Mouse (Mus musculus) stomach, postnatal 0 days (tissue): ENCODE results near the gene Cers3. TPM values are rescaled to one million over a fixed set of nuclear protein-coding genes. Genes with fewer than 3 reads are reported as not detected.

Experiments
- ATAC-seq: fragments of 200-750 bp; cut with Nextera tagmentation; 2 replicates; pipeline ENCODE4 v1.8.0; 2017; ENCODE audit not compliant: low FRiP score, low TSS enrichment
- DNase-seq: peaks from one replicate; pipeline ENCODE4 v3.0.0-alpha.2; 2016; ENCODE audit warnings: low spot score
- H3K27ac ChIP-seq: fragments of 300-500 bp; sonication (generic); replicated peaks from 2 replicates; pipeline ENCODE4 v1.5.1; 2014; ENCODE audit warnings: mild to moderate bottlenecking, control low read depth
- H3K27me3 ChIP-seq: fragments of 300-500 bp; sonication (generic); 2 replicates; pipeline ENCODE4 v1.6.1; 2014; ENCODE audit warnings: low read length; ENCODE audit not compliant: control insufficient read depth, insufficient read depth
- H3K36me3 ChIP-seq: fragments of 300-500 bp; sonication (generic); 2 replicates; pipeline ENCODE4 v1.6.1; 2014; ENCODE audit warnings: low read length, mixed read lengths; ENCODE audit not compliant: control insufficient read depth, insufficient read depth
- H3K4me1 ChIP-seq: fragments of 300-500 bp; sonication (generic); replicated peaks from 2 replicates; pipeline ENCODE4 v1.6.1; 2014; ENCODE audit warnings: antibody characterized with exemption; ENCODE audit not compliant: control insufficient read depth, insufficient read depth
- H3K4me2 ChIP-seq: fragments of 300-500 bp; sonication (generic); replicated peaks from 2 replicates; pipeline ENCODE4 v1.6.1; 2014; ENCODE audit warnings: low read depth, mild to moderate bottlenecking, control low read depth, moderate library complexity
- H3K4me3 ChIP-seq: fragments of 300-500 bp; sonication (generic); 2 replicates; pipeline ENCODE4 v1.5.1; 2014; ENCODE audit warnings: low read depth, low read length, control low read depth
- H3K9ac ChIP-seq: fragments of 300-500 bp; sonication (generic); 2 replicates; pipeline ENCODE4 v1.6.1; 2014; ENCODE audit warnings: mild to moderate bottlenecking, low read length, control low read depth, mixed read lengths
- H3K9me3 ChIP-seq: fragments of 300-500 bp; sonication (generic); 2 replicates; pipeline ENCODE4 v1.6.1; 2016; ENCODE audit warnings: low read length; ENCODE audit not compliant: control insufficient read depth
- CTCF ChIP-seq: IDR thresholded peaks from 2 replicates; pipeline ENCODE4 v1.5.1; 2016; ENCODE audit warnings: antibody characterized with exemption, low read depth, mild to moderate bottlenecking, moderate library complexity
- EP300 ChIP-seq: optimal IDR thresholded peaks from 2 replicates; pipeline ENCODE3; 2016; ENCODE audit warnings: antibody characterized with exemption
- WGBS: fragments of 180-500 bp; shearing (Covaris S2); extraction: QIAGEN DNeasy Blood & Tissue Kit; methylation state at CpG from one replicate; pipeline ENCODE4 v1.1.7; 2014; 5-methylcytosine and 5-hydroxymethylcytosine counted together
- polyA plus RNA-seq: library from polyadenylated mRNA; unstranded; fragments of >200 nt; fragmentation: Nextera tagmentation; extraction: Ambion mirVana; gene quantifications from 2 replicates; pipeline ENCODE4 v1.2.1, GENCODE M21; 2015

Gene Cers3
- polyA plus RNA-seq, 1 experiment from 2014 or later: 40.8 TPM

GRCm38 (mm10) chr7:66753816-66754215 lies 10.5 kb downstream of the Cers3 start:
- Histone ChIP-seq H3K4me3 (no peak overlapping the region), H3K4me1 (no peaks in the 10 kb centered on the region), H3K27me3 (no peaks in the 10 kb centered on the region), H3K4me2 (no peak overlapping the region), H3K9me3 (no peaks in the 10 kb centered on the region), H3K9ac (no peak overlapping the region), H3K36me3 (no peaks in the 10 kb centered on the region), H3K27ac (no peak overlapping the region; the same call in 1 of the 2 replicates)
- 72% methylated on average over 8 of the region's 8 CpGs for WGBS
- no peak for TF ChIP-seq CTCF
- TF ChIP-seq EP300: no peak
- DNase-seq (no peak), ATAC-seq (no peak)

- Histone ChIP-seq H3K9me3 (no peaks in the 10 kb centered on the region), H3K4me2 (no peak overlapping the region), H3K27me3 (no peaks in the 10 kb centered on the region), H3K4me1 (no peaks in the 10 kb centered on the region), H3K36me3 (no peaks in the 10 kb centered on the region), H3K27ac (0 out of 2 replicates have a peak overlapping the region, but pooled peaks have one; percentile 13), H3K9ac (no peak overlapping the region), H3K4me3 (no peak overlapping the region)
- DNase-seq (no peak), ATAC-seq (no peak; the same call in 1 of the 2 replicates)
- TF ChIP-seq EP300: no peak
- TF ChIP-seq CTCF: no peak
- 57% methylated on average over 7 of the region's 7 CpGs for WGBS
These were observed 12.3 kb downstream of the Cers3 start for GRCm38 (mm10) chr7:66755611-66756010.

GRCm38 (mm10) chr7:66769902-66770301 lies 26.6 kb downstream of the Cers3 start:
- Histone ChIP-seq H3K9me3 (no peaks in the 10 kb centered on the region), H3K27ac (no peak overlapping the region), H3K4me1 (no peaks in the 10 kb centered on the region), H3K9ac (no peak overlapping the region), H3K4me2 (no peak overlapping the region), H3K27me3 (no peaks in the 10 kb centered on the region), H3K36me3 (no peaks in the 10 kb centered on the region), H3K4me3 (no peak overlapping the region)
- WGBS: 23% methylated on average over 5 of the region's 5 CpGs
- TF ChIP-seq EP300 (no peak), CTCF (no peak)
- ATAC-seq (no peak), DNase-seq (no peak)

GRCm38 (mm10) chr7:66770706-66771105 lies 27.4 kb downstream of the Cers3 start:
- no peak for DNase-seq
- peak overlapping the region; percentile 26 for H3K27ac ChIP-seq
- H3K27me3 ChIP-seq: no peaks in the 10 kb centered on the region
- TF ChIP-seq CTCF (no peak), EP300 (no peak)
- H3K9me3 ChIP-seq: no peaks in the 10 kb centered on the region
- no peaks in the 10 kb centered on the region for H3K36me3 ChIP-seq
- 0 out of 2 replicates have a peak, but pooled peaks have one; percentile 45 for ATAC-seq
- no peaks in the 10 kb centered on the region for H3K4me1 ChIP-seq
- H3K4me3 ChIP-seq: no peak overlapping the region
- 52% methylated on average over 3 of the region's 3 CpGs for WGBS
- H3K4me2 ChIP-seq: no peak overlapping the region
- no peak overlapping the region for H3K9ac ChIP-seq

- H3K27me3 ChIP-seq: no peaks in the 10 kb centered on the region
- no peak overlapping the region for H3K4me3 ChIP-seq
- no peaks in the 10 kb centered on the region for H3K36me3 ChIP-seq
- TF ChIP-seq CTCF (no peak), EP300 (no peak)
- no peak overlapping the region for H3K4me2 ChIP-seq
- 72% methylated on average over 6 of the region's 6 CpGs for WGBS
- no peaks in the 10 kb centered on the region for H3K4me1 ChIP-seq
- ATAC-seq (no peak), DNase-seq (no peak)
- peak overlapping the region; percentile 26 for H3K27ac ChIP-seq
- H3K9me3 ChIP-seq: no peaks in the 10 kb centered on the region
- no peak overlapping the region for H3K9ac ChIP-seq
These were observed 27.9 kb downstream of the Cers3 start for GRCm38 (mm10) chr7:66771252-66771651.

GRCm38 (mm10) chr7:66779411-66779810 lies 36.1 kb downstream of the Cers3 start:
- no peak overlapping the region for H3K4me2 ChIP-seq
- H3K27ac ChIP-seq: peak overlapping the region; percentile 77
- TF ChIP-seq CTCF (no peak), EP300 (no peak)

More at GRCm38 (mm10) chr7:66779411-66779810, 36.1 kb downstream of the Cers3 start:
- Histone ChIP-seq H3K27me3 (no peaks in the 10 kb centered on the region), H3K9me3 (no peaks in the 10 kb centered on the region), H3K9ac (no peak overlapping the region), H3K4me1 (peaks cover 5% of the 10 kb centered on the region; the same call in 1 of the 2 replicates), H3K4me3 (no peak overlapping the region), H3K36me3 (no peaks in the 10 kb centered on the region)
- no peak for DNase-seq
- WGBS: 23% methylated on average over 2 of the region's 2 CpGs
- no peak for ATAC-seq
